Mouse (Mus musculus) megakaryocyte, embryonic 14.5 days (primary cell): ENCODE data around the gene Acy3.

Experiments
- FLI1 ChIP-seq: IDR thresholded peaks from 2 replicates; pipeline ENCODE4 v1.6.1; 2012; ENCODE audit warnings: low read length, inconsistent platforms, mixed read lengths
- GATA1 ChIP-seq: IDR thresholded peaks from 3 replicates; pipeline ENCODE4 v1.6.1; 2012; ENCODE audit warnings: mixed read lengths, low read length, inconsistent platforms, borderline replicate concordance

- no peak for TF ChIP-seq GATA1
- no peak for TF ChIP-seq FLI1
These were observed 36.0 kb upstream of the Acy3 start for GRCm38 (mm10) chr19:3950331-3950730.
